Mouse (Mus musculus) brain, embryonic 14.5 days (tissue): ENCODE measurements around the gene Tlr3. TPM values are rescaled to one million over a fixed set of nuclear protein-coding genes. Genes with fewer than 3 reads are reported as not detected.

ENCODE experiments used
- DNase-seq: peaks from one replicate; pipeline ENCODE4 v3.0.0-alpha.2; 2011; ENCODE audit warnings: low read depth
- CTCF ChIP-seq: fragments of 200-500 bp; IDR thresholded peaks from 2 replicates; pipeline ENCODE4 v1.5.1; 2012; ENCODE audit warnings: inconsistent platforms, mild to moderate bottlenecking, moderate library complexity, borderline replicate concordance; ENCODE audit not compliant: insufficient read depth, insufficient read length; ENCODE audit errors: extremely low read depth
- POLR2A ChIP-seq: fragments of 200-500 bp; IDR thresholded peaks from 2 replicates; pipeline ENCODE4 v1.6.1; 2012; ENCODE audit warnings: mild to moderate bottlenecking, inconsistent platforms, borderline replicate concordance; ENCODE audit not compliant: poor library complexity, insufficient read depth, insufficient read length, severe bottlenecking; ENCODE audit errors: extremely low read depth
- polyA plus RNA-seq: library from polyadenylated mRNA; depleted of rRNA; stranded (reverse); fragments of >200 nt; gene quantifications from 2 replicates; pipeline ENCODE4 v1.2.3, GENCODE M21; 2012; rRNA removed

The Tlr3 gene
- polyA plus RNA-seq, 1 experiment, result 1.3 TPM

- TF ChIP-seq POLR2A, result no peak
- TF ChIP-seq CTCF, result no peak
- no peak for DNase-seq
Observed at GRCm38 (mm10) chr8:45374071-45374470, 36.8 kb downstream of the Tlr3 start.

DNA sequence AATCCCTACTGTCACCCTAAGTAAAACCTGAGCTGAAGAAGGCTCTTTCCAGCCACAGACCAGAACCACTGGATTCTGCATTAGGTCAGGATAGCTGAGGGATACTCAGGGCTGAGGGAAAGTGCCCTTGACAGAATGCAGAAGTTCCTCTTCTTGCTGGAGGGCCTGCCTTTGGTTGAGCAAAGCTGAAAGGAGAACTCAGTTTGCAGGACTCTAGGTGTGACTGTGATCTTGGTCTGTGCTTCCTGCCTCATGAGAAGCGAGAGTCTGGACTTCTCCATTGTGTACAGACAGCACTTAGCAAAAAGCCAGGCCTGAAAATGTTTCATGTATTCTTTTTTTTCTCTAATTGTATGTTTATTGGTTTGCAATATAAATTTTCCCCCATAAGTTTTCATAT is 43.7 kb downstream of the Tlr3 start:
- DNase-seq, result no peak
- TF ChIP-seq CTCF (no peak), POLR2A (no peak)

DNA sequence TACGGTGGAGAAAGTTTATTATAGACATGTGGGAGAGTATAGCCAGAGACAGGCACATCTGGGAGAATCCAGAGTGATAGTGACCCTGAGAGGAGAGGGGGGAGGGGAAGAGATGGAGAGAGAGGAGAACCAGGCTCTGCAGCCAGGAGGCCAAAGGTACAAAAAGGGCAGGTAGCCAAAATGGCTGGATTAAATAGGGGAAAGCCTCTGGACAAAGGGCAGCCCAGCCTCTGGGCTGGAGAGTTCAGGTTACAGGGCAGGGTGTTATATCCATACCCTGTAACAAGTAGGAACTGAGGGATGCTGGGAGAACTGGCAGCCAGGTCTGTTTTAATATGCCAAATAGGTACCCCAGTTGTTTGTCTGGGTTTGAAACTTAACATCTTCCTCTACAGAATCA is 47.7 kb downstream of the Tlr3 start:
- DNase-seq, result no peak
- TF ChIP-seq POLR2A (no peak), CTCF (no peak)

DNA sequence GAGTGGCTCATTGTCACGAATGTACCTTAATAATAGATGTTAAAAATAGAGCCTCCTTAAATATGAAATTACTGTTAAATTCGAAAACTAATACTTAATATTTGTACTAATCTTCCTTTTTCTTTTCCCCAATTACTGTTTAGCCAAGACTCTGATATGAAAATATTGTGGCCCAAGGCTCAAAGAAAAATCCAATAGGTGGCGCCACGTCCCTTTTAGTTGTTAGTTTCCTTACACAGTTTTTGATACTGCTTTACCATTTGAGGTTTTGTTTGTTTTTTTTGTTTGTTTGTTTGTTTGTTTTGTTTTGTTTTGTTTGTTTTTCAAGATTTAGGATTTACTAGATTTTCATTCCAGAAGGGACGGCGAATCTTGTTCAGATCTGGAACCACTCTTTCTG is 48.6 kb downstream of the Tlr3 start:
- TF ChIP-seq POLR2A, result no peak
- TF ChIP-seq CTCF, result no peak
- DNase-seq, result peak; percentile 52

DNA sequence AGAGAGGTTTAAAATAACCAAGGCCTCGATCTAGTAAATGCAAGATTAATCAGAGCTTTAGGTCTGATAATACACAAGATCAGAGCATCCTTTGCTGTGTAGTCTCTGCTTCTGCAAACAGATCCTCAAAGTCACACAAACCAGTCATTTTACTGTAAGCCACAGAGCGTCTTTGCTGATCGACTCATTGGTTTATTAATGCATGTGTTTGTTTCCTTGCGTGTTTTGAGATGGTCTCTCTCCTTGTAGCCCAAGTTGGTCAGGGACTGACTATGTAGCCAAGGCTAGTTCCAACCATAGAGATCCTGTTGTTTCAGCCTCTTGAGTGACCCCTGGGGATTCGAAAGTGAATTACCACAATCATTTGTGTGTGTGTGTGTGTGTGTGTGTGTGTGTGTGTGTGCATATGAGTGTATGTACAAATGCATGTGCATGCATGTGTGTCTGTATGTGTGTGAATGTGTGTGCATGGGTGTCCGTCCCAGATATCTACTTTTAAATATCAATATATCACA is 51.7 kb downstream of the Tlr3 start:
- peak; percentile 46 for DNase-seq
- TF ChIP-seq POLR2A, result no peak
- TF ChIP-seq CTCF, result no peak

- peak; percentile 80 for DNase-seq
- TF ChIP-seq POLR2A (0 out of 2 replicates have a peak, but pooled peaks have one; percentile 7), CTCF (no peak)
Observed at GRCm38 (mm10) chr8:45358132-45358918, 52.6 kb downstream of the Tlr3 start.

DNA sequence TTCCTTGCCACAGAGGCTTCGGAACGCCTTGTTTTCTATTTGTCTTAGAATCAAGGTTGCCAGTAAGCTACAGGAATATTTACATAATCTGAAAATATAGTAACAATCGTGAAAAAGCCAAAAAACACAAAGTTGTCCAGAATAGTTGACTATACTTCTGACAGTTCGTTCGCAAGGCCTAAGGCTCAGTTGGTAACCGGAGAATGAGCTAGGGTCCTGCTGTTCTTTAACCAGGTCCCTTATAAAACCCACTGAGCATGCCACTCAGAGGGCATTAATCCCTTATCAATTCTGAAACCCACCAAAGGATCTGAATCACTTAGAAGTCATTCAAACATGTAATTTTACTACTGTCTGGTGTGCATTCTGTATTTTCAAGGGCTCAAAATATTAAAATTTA is 55.1 kb downstream of the Tlr3 start:
- no peak for DNase-seq
- TF ChIP-seq CTCF (no peak), POLR2A (no peak)

Other genes starting within 250 kb of the Tlr3 start
- gene F11, start 149.0 kb downstream of the Tlr3 start, polyA plus RNA-seq, result 0.09 TPM in 1 of 2 replicates, not detected in the other
- 0.03 TPM in 2 replicates for gene Klkb1, start 116.2 kb downstream of the Tlr3 start, polyA plus RNA-seq
- not detected in 2 replicates for gene Gm45753, start 102.6 kb downstream of the Tlr3 start, polyA plus RNA-seq
- 0.82 and 1.3 TPM in 2 replicates for gene Cyp4v3, start 77.9 kb downstream of the Tlr3 start, polyA plus RNA-seq
- 5.1 and 7.9 TPM in 2 replicates for gene Fam149a, start 28.8 kb downstream of the Tlr3 start, polyA plus RNA-seq
- gene Sorbs2, start 96.7 kb upstream of the Tlr3 start, polyA plus RNA-seq, result 78.0 and 81.7 TPM in 2 replicates